Mouse (Mus musculus) cerebral cortex, adult 2 months (tissue): ENCODE measurements around the gene Rbm19.

ENCODE experiments used
- WGBS: fragments of 180-500 bp; shearing (Covaris S2); methylation state at CpG from one replicate; pipeline ENCODE4 v1.1.7; 2018; 5-methylcytosine and 5-hydroxymethylcytosine counted together

Rbm19 gene

DNA sequence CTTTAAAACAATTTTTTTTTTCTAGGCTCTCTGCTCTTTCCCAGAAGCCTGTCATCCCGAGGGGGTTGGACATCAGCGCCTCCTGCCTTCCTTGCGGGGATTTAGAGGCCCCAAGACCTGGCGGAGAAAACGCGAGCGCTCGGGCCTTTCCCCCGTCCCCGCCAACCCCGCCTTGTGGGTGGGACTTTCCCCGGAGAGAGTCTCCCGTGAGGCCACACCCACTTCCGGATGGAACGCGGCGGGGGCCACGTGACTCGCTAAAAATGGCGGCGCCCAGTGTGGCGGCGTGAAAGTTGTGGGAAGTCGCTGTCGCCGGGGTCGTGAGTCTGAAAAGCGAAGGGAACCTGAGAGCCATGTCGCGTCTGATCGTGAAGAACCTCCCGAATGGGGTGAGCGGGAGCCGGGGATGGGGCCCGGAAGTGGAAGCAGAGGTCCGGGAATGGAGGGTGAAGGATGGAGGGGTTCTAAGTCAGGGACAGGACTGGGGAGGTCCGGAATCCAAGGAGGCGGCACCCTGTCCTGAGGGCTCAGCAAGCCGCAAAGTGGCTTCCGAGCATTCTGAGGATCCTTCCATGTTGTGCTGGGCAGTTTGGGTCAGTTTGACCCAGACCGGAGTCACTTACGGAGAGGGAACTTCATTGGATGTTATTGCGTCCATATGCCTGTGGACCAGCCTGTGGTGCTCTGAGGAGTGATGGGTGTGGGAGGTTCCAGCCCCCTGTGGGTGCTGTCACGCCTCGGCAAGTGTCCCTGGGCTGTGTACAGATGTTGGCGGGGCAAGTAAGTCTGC is at the start of gene Rbm19:
TSS of gene Rbm19 (plus strand) at position 205 of the 790 bp plus-strand sequence.
- under 1% methylated on average over 46 of the region's 46 CpGs for WGBS

DNA sequence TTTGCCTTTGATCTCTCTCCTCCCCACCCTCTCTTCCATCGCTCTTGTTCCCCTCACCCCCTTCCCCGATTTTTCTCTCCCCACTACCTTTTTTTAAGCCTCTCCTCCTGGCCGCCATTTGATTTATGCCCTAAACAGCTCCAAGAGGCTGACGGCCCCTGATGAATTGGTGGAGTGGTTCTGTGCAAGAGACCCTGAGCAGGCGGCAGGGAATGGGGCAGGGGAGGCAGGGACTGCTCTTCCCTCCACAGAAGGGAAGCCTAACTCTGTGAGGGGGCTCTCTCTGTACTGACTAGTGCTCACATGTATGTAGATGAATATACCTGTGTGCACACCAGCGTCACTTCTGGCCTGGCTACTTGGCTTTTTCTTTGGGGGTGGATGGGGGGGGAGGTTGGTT is 49.0 kb upstream of the Rbm19 start:
- WGBS = 78% methylated on average over 6 of the region's 6 CpGs

DNA sequence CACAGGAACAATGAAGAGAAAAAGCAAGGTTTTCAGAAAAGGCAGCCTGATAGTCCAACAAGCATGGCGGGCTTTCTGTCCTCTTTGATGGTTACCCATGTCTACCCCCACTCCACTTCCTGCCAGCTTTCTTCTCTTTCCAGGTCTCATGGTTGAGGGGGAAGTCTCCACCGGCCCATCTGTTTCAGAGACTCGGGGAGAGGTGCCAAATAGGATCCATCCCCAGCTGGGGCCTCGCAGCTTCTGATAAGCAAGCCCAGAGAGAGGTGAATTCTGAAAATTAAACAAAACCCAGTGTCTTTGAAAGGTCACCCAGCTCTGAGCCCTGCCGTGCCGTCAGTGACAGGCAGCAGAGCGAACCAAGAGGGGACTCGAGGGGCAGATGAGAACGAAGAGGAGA is 42.2 kb upstream of the Rbm19 start:
- WGBS = 62% methylated on average over 9 of the region's 9 CpGs

DNA sequence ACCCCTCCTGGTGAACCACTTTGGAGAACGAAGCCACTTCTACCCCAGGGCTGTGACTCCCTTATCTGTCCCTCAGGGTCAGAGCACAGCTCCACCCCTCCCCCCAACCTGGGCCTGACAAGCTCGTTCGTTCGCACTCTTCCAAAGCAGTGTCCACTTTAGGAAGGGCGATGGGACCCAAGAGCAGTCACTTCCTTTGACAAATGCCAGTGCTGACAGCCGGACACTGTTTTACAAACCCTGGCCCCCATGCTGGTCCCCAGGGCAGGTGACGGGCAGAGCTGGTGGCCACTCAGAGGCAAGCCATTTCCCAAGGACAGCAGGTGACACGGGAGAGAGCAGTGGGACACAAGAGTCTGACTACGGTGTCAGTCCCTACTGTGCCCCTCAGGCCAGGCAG is 36.2 kb upstream of the Rbm19 start:
- WGBS = 79% methylated on average over 9 of the region's 9 CpGs

DNA sequence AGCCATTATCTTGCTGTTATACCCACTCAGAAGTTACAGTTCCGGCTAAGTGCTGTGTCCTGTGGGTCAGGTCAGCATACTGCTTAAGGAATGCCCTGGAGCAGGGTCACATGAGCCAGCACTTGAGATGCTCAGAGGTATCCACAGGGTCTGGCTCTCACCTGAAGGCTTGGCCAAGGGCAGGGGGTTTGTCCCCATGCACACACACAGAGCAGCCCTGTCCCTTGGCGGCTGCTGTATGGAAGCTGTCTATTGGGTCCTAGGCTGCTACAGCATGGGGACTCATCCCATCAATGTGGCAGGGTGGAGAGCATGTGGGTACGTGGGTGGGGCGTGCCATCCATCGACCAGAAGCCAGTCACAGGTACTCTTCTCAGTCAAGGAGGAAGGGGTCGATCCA is 35.8 kb upstream of the Rbm19 start:
- 80% methylated on average over 6 of the region's 6 CpGs for WGBS

DNA sequence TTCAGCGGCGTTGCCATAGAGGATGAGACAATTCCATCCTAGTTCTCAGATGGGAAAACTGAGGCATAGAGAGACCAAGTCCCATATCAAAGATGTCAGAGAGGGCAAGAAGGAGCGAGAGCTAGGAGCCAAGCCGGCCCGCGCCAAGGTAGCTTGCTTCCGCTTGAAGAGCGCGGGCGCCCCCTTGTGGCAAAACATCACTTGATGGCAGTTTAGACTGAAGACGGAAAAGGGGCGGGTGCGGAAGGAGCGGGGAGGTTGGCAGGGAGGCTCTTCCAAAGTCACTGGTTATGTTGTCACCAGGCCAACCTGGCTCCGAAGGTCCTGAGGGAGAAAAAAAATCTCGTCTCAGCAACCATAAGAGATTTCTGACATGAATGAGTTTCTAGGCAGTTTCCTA is 27.7 kb upstream of the Rbm19 start:
- under 1% methylated on average over 16 of the region's 16 CpGs for WGBS

DNA sequence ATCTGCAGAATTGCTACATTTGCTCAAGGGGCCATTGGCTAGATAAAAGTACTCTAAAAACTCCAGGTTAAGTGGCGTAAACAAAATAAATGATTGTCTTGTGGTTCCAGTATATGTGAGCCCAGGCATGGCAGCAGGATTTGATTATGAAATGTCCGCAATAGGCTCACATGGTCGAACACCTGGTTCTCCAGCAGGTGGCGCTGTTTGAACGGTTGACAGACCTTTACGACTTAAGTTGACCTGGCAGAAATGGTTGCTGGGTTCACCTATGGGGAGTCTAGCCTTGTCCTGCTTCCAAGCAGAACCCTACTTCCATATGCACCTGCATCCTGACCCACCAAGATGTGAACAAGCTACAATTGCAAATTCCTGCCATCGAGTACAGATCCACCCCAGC is 21.7 kb upstream of the Rbm19 start:
- WGBS = 55% methylated on average over 7 of the region's 7 CpGs

DNA sequence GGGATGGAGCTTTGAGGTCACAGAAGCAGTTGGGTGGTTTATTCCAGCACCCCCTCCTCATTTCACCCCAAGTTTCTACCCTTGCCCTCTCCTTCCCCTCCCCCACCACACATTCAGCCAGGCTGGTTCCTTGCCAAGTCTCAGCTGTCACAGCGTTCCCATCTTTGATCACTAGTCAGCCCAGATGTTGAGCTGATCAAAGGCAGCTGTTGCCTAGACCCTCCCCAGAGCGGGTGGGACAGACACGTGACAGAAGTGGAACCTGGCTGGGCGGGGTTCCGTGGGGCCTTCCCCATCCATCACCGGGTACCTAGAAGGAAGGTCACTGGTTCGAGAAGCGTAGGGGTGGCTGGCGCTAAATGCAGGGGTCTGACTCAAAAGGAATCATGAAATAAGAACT is 19.2 kb upstream of the Rbm19 start:
- WGBS = 67% methylated on average over 9 of the region's 9 CpGs

DNA sequence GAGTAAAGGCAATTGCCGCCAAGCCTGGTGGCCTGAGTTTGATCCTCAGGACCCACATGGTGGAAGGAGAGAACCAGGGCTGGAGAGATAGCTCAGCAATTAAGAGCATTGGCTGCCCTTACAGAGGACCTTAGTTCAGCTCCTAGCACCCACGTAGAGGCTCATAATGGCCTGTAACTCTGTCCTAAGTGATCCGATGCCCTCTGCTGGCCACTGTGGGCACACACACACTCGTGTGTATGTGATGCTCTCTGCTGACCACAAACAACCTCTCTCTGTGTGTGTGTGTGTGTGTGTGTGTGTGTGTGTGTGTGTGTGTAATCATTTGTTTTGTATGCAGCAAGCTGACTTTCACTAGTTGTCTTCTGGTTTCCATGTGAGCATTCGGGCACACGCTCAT is 15.5 kb upstream of the Rbm19 start:
- whole genome bisulfite sequencing = 92% methylated on average over 6 of the region's 6 CpGs

DNA sequence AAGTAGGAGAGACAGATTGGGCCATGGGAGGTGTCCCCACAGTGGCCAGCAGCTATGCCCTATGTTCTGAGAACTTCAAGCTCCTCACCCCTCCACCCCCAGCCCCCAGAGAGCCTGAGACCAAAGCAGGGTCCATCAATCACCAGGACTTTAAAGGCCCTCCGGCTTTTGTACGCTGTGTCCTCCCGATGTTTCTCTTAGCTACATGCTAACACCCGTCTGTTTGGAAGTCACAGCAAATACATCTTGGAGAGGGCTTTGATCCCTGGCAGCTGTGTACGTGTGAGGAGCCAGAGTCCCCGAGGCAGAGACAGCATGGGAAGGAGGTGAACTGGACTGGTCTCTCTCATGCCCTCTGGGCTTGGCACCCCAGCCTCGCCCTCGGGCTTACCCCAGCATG is 14.2 kb upstream of the Rbm19 start:
- WGBS = 93% methylated on average over 8 of the region's 8 CpGs

DNA sequence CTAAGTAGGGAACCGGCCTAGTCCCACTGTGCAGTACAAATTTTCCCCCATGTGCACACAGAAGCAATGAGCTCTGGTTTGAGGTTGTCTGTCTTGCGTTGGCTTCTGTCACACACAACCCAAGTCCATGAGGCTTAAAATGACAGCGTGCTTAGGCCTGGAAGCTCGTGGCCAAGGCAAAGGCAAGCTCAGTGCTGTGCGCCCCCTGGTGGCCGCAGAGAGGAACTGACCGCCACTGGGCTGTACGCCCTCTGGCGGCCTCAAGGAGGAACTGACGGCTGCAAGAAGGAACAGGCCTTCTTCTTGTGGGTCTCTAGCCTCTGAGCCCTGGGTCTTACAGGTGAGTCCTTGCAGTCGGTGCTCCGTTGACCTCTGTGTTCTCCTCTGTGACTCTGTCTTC is 13.5 kb upstream of the Rbm19 start:
- 19% methylated on average over 12 of the region's 12 CpGs for WGBS

DNA sequence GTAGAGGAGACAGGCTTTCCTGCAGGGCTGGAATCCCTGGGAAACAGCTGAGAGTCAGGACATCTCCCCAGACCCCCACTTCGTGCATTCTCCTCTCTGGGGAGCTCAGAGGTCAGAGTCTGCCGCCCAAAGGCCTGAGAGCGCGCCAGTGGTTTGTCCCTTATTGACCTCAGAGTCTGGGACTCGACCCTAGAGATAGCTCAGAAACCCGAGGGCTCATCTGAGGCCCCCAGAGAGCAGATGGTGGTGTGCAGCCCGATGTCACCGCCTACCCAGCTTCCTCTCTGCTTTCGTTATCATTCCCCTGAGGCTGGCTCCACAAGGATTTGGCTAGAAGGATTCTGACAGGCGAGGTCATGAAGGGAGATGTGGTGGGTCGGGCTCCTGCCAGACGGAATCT is 12.8 kb upstream of the Rbm19 start:
- WGBS = 67% methylated on average over 12 of the region's 12 CpGs

DNA sequence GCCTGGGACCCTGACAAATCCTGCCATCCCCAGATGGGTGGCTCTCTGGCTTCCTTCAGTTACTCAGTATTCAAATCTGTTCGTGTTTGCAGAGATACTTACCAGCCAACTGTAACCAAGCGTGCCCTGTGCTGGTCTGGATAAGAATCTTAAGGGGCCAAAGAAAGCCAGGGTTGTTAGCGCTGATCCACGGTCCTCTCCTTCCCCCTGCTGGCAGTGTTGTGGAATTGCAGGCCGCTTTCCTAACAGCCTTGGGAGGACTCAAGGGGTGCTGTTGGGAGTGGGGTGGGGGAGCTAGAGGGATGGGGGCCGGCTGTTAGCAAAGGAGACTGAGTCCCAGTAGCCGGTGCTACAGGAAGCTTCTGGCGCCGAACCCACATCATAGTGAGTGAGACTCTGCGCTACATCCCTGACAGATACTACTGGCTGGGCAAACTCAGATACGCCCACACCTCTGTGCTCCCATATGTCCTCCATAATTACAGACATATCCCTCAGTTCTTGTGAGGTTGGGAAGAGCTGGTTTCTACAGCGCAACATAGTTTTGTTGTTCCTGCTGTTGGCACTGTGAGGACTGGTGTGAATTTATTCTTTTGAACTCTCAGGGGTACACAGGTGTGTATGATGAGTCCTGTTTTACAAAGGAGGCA is 9.7 kb upstream of the Rbm19 start:
- WGBS = 17% methylated on average over 12 of the region's 12 CpGs

DNA sequence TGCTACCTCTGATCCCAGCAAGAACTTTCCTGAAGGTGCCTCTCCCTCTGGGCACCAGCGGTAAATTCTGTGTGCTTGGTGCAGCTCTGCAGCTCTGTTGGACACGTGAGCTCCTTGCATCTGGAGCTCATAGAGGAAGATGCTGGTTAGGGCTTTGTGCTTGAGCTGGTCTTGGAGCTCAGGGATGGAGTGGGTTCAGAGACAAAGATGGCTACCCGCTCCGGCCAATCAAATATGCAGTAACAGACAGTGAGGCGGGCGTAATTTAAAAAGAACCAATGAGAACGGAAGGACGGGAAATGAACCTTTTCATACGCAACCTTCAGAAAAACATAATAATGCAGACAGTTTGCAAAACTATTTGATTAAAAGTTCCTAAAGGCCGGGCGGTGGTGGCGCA is 1.9 kb upstream of the Rbm19 start:
- WGBS = 86% methylated on average over 12 of the region's 12 CpGs

DNA sequence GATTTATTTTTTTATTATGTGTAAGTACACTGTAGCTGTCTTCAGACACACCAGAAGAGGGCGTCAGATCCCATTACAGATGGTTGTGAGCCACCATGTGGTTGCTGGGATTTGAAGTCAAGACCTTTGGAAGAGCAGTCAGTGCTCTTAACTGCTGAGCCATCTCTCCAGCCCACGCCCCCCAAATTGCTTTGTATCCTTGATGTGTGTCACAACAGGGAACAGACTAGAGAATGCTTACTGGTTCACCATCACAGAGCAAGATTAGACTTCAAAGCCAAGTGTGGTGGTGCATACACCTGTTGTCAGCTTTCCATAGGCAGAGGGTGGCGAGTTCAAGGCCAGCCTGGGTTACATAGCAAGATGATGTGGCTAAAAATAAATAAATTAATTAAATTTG is 896 bp downstream of the Rbm19 start:
- WGBS = 46% methylated on average over 3 of the region's 3 CpGs

DNA sequence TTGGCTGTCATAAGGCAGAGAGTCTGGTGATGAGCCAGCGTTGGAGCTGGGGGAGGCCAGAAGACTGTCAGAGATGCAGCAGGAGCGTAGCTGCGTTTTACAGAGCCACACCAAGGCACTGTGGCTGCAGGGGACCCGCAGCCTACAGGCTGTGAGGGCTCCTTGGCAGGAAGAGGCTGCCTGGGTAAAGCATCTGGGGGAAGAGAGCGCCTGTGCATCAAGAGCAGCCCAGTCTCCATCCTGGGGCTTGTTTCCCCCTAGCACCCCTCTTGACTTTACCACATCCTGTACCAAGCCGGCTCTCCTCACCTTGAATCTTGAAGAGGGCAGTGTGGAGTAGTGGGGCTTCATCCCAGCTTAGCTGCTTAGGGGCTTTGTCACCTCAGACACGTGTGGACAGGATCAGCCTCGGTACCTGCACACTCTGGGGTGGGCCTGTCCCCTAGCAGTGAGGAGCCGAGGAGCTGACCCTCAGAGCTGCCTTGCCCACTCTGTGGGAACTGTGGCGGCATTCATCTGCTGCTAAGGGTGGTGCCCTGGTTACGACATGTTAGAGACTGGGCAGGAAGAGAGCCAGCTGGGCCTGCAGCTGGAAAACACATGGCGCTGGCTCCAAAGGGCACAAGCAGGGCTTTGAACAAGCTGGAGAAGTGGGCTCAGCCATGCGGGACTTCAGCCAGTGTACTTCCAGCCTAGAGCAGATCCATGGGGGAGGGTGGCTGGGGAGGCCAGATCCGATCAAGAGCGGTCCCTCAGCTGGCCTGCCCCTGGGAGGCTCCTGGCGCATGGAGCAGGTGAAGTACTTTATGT is 8.8 kb downstream of the Rbm19 start:
- 90% methylated on average over 16 of the region's 16 CpGs for WGBS

DNA sequence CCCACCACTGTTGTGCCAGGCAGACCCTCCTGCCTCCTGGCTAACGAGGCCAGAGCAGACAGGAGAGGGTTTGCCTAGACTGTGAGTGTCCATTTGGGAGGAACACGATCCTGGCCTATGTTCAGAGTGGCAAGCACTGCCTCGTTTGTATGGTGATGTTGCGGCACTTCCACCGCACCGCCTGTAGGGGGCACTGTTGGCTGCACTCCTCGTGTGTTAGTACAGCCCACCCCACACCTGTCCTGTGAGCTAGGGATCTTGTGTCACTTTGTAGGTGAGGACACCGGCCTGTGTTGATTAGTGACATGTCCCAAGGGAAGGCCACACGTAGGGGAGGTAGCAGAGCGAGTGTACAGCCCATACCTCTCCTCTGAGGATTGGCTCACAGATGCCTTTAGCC is 11.4 kb downstream of the Rbm19 start:
- WGBS = 62% methylated on average over 10 of the region's 10 CpGs

DNA sequence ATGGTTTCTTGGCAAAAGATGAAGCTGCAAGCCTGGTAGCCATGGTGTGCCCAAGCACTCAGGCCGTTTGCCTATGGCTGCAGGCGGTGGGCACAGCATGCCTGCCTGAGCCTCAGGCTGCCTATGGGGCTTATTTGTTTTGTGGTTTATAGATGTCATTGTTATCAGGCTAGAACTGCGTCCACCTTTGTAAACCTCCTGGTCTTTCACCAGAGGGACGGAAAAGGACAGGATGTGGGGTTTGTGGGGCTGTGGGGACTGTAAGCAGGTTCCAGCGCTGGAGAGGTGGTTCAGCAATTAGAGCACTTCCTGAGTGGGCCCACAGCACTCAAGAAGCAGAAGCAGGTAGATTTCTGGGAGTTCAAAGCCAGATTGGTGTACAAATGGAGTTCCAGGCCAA is 12.2 kb downstream of the Rbm19 start:
- 86% methylated on average over 5 of the region's 5 CpGs for WGBS

DNA sequence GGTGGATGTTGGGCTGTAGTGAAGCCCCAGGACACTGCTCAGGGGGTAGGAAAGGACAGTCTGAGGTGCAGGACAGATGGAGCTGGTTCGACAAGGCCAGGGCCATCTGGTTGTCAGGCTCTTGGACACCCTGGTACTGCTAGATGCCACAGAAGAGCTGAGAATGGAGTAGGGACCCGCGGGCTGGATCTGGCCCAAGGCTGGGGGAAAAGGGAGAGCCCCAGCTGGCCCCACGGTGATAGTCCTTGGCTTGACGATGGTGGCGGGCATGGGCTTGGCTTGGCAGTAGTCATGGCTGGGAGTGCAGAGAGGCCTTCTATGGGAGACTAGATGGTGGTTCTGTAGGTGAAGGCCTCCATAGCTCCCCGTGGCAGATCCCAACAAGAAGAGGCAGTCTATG is 12.8 kb downstream of the Rbm19 start:
- 94% methylated on average over 7 of the region's 7 CpGs for WGBS

DNA sequence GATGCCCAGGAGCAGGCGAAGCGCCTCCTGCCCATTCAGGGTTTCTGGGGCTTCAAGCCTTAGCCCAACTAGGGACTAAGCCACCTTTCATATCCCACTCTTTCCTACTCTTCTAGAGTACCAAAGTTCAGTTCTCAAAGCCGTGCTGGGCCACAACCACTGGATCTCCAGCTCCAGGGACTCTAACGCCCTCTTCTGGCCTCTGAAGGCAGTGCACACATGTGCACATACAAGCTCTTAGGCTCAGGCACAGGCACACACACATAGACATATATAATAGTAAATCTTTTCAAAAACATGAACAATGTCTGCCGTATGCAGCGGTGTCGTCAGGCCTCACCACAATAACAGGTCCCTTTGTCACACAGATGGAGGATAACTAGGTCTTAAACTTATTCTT is 13.5 kb downstream of the Rbm19 start:
- WGBS = 94% methylated on average over 7 of the region's 7 CpGs

DNA sequence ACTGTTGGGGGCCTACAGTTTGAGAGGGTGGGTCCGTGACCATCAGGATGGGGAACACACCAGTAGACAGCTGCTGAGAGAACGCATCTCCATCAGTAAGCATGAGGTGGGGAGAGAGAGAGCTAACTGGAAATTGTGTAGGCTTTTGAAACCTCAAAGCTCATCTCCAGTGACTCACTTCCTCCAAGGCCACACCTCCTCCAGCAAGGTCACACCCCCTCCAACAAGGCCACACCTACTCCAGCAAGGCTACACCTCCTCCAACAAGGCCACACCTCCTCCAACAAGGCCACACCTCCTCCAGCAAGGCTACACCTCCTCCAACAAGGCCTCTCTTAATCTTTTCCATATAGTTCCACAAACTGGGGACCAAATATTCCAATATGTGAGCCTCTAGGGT is 13.9 kb downstream of the Rbm19 start:
- WGBS = 89% methylated on average over 2 of the region's 2 CpGs

DNA sequence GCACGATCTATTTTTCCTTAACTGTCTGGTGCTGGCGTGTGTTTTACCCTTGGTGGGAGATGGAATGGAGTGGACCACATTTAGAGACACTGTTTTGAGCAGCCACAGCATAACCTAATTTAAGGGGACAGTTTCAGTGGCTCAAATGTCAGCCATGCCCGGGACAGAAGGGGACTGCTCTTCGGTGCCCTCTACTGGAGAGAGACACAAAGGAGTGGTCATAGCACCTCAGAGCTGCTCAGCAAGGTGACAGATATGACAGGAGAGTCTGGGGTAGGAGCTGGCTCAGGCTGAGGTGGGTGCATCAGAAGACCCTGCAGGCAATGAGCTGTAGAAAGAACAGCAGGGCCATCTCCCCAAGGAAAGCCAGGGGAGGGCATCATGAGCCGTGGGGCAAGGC is 15.3 kb downstream of the Rbm19 start:
- WGBS = 67% methylated on average over 5 of the region's 5 CpGs

DNA sequence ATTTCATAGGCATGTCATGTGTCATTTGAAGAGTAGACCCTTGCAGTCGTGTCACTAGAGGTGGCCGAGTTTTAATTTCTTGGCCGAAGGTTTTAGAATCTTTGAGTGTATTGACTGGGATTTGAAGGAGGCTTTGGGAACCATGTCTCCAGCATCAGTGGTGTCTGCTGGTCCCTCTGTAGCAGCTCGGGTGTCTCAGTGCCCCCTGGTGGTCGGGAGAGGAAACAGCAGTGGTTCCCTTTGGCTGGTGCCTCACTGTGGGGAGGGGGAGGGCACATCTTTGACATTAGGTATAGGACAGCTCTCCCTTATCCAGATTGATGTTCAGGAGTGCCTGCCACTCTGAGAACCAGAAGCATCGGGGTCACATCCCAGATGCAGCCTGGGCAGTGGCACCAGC is 17.7 kb downstream of the Rbm19 start:
- 43% methylated on average over 6 of the region's 6 CpGs for WGBS
